Mouse (Mus musculus) CH12.LX (cell line): Measurements from ENCODE around the gene Rexo5. TPM values are rescaled to one million over a fixed set of nuclear protein-coding genes. Genes with fewer than 3 reads are reported as not detected.

Source experiments
- DNase-seq: peaks from one replicate; pipeline ENCODE4 v3.0.0-alpha.2; 2013; ENCODE audit errors: extremely low read depth
- H3K27ac ChIP-seq: 2 replicates; pipeline ENCODE4 v1.5.1; 2012; ENCODE audit warnings: low read depth, mild to moderate bottlenecking, control low read depth, moderate library complexity; ENCODE audit not compliant: insufficient read depth
- H3K27me3 ChIP-seq: replicated peaks from 2 replicates; pipeline ENCODE3; 2012; ENCODE audit warnings: inconsistent platforms
- H3K36me3 ChIP-seq, 2 experiments: replicated peaks in 1 of 2; 2 replicates each; pipeline versions ENCODE3 to v1.6.1; 2012; ENCODE audit warnings: inconsistent platforms in 1 of 2, low read length in 1 of 2, mild to moderate bottlenecking in 1 of 2, mixed read lengths in 1 of 2, moderate library complexity in 1 of 2; ENCODE audit not compliant: control insufficient read depth in 1 of 2, insufficient read depth in 1 of 2
- H3K4me1 ChIP-seq, 2 experiments: 2 replicates each; pipeline ENCODE4 v1.6.1; 2012; ENCODE audit warnings: inconsistent platforms in 1 of 2, moderate library complexity in 1 of 2; ENCODE audit not compliant: insufficient read depth in 2 of 2, control insufficient read depth in 1 of 2
- H3K4me2 ChIP-seq: 2 replicates; pipeline ENCODE4 v1.6.1; 2012; ENCODE audit warnings: low read depth, mild to moderate bottlenecking, control low read depth; ENCODE audit not compliant: poor library complexity, insufficient read depth, severe bottlenecking
- H3K4me3 ChIP-seq, 3 experiments: fragments of 150-350 bp in 1 of 3; sonication (generic) in 1 of 3; replicated peaks in 1 of 3; 2 replicates each; pipeline versions ENCODE3 to v1.5.1; 2011 to 2012; ENCODE audit warnings: low read depth in 2 of 3, low read length in 2 of 3, mild to moderate bottlenecking in 2 of 3, moderate library complexity in 2 of 3, control low read depth in 1 of 3, improper control_type of control experiment in 1 of 3, inconsistent platforms in 1 of 3, mixed read lengths in 1 of 3; ENCODE audit not compliant: poor library complexity in 1 of 3
- H3K79me2 ChIP-seq: replicated peaks from 2 replicates; pipeline ENCODE4 v1.6.1; 2012; ENCODE audit warnings: mild to moderate bottlenecking, moderate library complexity; ENCODE audit not compliant: control insufficient read depth, poor library complexity, insufficient read depth, severe bottlenecking; ENCODE audit errors: extremely low read depth
- H3K9ac ChIP-seq: 2 replicates; pipeline ENCODE4 v1.6.1; 2012; ENCODE audit warnings: low read depth, mild to moderate bottlenecking, control low read depth, moderate library complexity; ENCODE audit not compliant: insufficient read depth
- H3K9me3 ChIP-seq: replicated peaks from 2 replicates; pipeline ENCODE3; 2012; ENCODE audit warnings: low read length, inconsistent platforms, mixed read lengths
- BHLHE40 ChIP-seq: IDR thresholded peaks from 2 replicates; pipeline ENCODE4 v1.6.1; 2011; ENCODE audit warnings: mild to moderate bottlenecking, low read depth, low read length, improper control_type of control experiment
- CTCF ChIP-seq, 2 experiments: IDR thresholded peaks in 1 of 2; conservative IDR thresholded peaks in 1 of 2; 2 replicates each; pipeline ENCODE4 v1.5.1; 2011 to 2012; ENCODE audit warnings: low read depth in 2 of 2, low read length in 2 of 2, improper control_type of control experiment in 1 of 2, inconsistent platforms in 1 of 2, mild to moderate bottlenecking in 1 of 2, moderate library complexity in 1 of 2
- EP300 ChIP-seq: IDR thresholded peaks from 2 replicates; pipeline ENCODE4 v1.6.1; 2011; ENCODE audit warnings: low read length, improper control_type of control experiment
- ETS1 ChIP-seq: conservative IDR thresholded peaks from 2 replicates; pipeline ENCODE4 v1.6.1; 2012; ENCODE audit warnings: low read depth, mild to moderate bottlenecking, inconsistent platforms, low read length, improper control_type of control experiment, moderate library complexity
- GABPA ChIP-seq: IDR thresholded peaks from 2 replicates; pipeline ENCODE4 v1.6.1; 2012; ENCODE audit warnings: low read depth, low read length, improper control_type of control experiment, inconsistent platforms; ENCODE audit not compliant: insufficient replicate concordance
- HCFC1 ChIP-seq: IDR thresholded peaks from 2 replicates; pipeline ENCODE4 v1.6.1; 2012; ENCODE audit warnings: low read depth, mild to moderate bottlenecking, inconsistent platforms, low read length, improper control_type of control experiment
- IRF4 ChIP-seq: IDR thresholded peaks from 2 replicates; pipeline ENCODE4 v1.6.1; 2014; ENCODE audit warnings: low read depth, mild to moderate bottlenecking, inconsistent platforms, low read length, improper control_type of control experiment
- JUN ChIP-seq: IDR thresholded peaks from 2 replicates; pipeline ENCODE4 v1.6.1; 2011; ENCODE audit warnings: low read depth, mild to moderate bottlenecking, low read length, improper control_type of control experiment, moderate library complexity; ENCODE audit not compliant: insufficient read depth
- MAFK ChIP-seq: IDR thresholded peaks from 2 replicates; pipeline ENCODE4 v1.6.1; 2011; ENCODE audit warnings: low read length, improper control_type of control experiment; ENCODE audit not compliant: insufficient replicate concordance
- MEF2A ChIP-seq: IDR thresholded peaks from 2 replicates; pipeline ENCODE4 v1.6.1; 2014; ENCODE audit warnings: low read depth, mild to moderate bottlenecking, inconsistent platforms, low read length, improper control_type of control experiment, borderline replicate concordance
- MXI1 ChIP-seq: IDR thresholded peaks from 2 replicates; pipeline ENCODE4 v1.6.1; 2011; ENCODE audit warnings: mild to moderate bottlenecking, low read depth, low read length, improper control_type of control experiment
- MYC ChIP-seq: IDR thresholded peaks from 2 replicates; pipeline ENCODE4 v1.6.1; 2011; ENCODE audit warnings: low read depth, mild to moderate bottlenecking, improper control_type of control experiment, low read length
- PAX5 ChIP-seq: IDR thresholded peaks from 2 replicates; pipeline ENCODE4 v1.6.1; 2012; ENCODE audit warnings: low read length, inconsistent platforms, mixed read lengths
- POLR2A ChIP-seq: IDR thresholded peaks from 2 replicates; pipeline ENCODE4 v1.6.1; 2011; ENCODE audit warnings: low read depth, mild to moderate bottlenecking, improper control_type of control experiment, low read length
- POLR2AphosphoS2 ChIP-seq: IDR thresholded peaks from 2 replicates; pipeline ENCODE4 v1.6.1; 2011; ENCODE audit warnings: low read depth, low read length, improper control_type of control experiment
- RAD21 ChIP-seq: IDR thresholded peaks from 2 replicates; pipeline ENCODE4 v1.6.1; 2011; ENCODE audit warnings: low read depth, mild to moderate bottlenecking, low read length, improper control_type of control experiment, moderate library complexity
- RCOR1 ChIP-seq: conservative IDR thresholded peaks from 2 replicates; pipeline ENCODE4 v1.6.1; 2012; ENCODE audit warnings: low read depth, mild to moderate bottlenecking, inconsistent platforms, low read length, improper control_type of control experiment
- SIN3A ChIP-seq: IDR thresholded peaks from 2 replicates; pipeline ENCODE4 v1.6.1; 2012; ENCODE audit warnings: low read length, improper control_type of control experiment, inconsistent platforms
- SMC3 ChIP-seq: IDR thresholded peaks from 2 replicates; pipeline ENCODE4 v1.6.1; 2011; ENCODE audit warnings: low read depth, low read length, improper control_type of control experiment
- TBP ChIP-seq: conservative IDR thresholded peaks from 2 replicates; pipeline ENCODE4 v1.6.1; 2011; ENCODE audit warnings: low read depth, low read length, improper control_type of control experiment
- TCF12 ChIP-seq: IDR thresholded peaks from 2 replicates; pipeline ENCODE4 v1.6.1; 2014; ENCODE audit warnings: low read depth, mild to moderate bottlenecking, inconsistent platforms, low read length, improper control_type of control experiment
- UBTF ChIP-seq: IDR thresholded peaks from 2 replicates; pipeline ENCODE4 v1.6.1; 2012; ENCODE audit warnings: low read depth, mild to moderate bottlenecking, inconsistent platforms, low read length, improper control_type of control experiment, moderate library complexity
- ZC3H11A ChIP-seq: IDR thresholded peaks from 2 replicates; pipeline ENCODE4 v1.6.1; 2012; ENCODE audit warnings: low read depth, mild to moderate bottlenecking, inconsistent platforms, low read length, improper control_type of control experiment
- ZKSCAN1 ChIP-seq: IDR thresholded peaks from 2 replicates; pipeline ENCODE4 v1.6.1; 2012; ENCODE audit warnings: low read depth, inconsistent platforms, low read length, improper control_type of control experiment, borderline replicate concordance
- ZMIZ1 ChIP-seq: IDR thresholded peaks from 2 replicates; pipeline ENCODE4 v1.6.1; 2012; ENCODE audit warnings: low read depth, mild to moderate bottlenecking, inconsistent platforms, low read length, improper control_type of control experiment
- dilution Hi-C: fragments of 300-500 bp; cut with MboI; formaldehyde crosslinking; loops from 2 replicates; pipeline ENCODE4 v1.14.3; 2020; ENCODE audit warnings: low sequenced_read_pairs; ENCODE audit not compliant: extremely low pct_unique_long_range_greater_than_20kb, extremely low pct_ligation_motif_present
- in situ Hi-C: fragments of 300-500 bp; cut with MboI; formaldehyde crosslinking; loops from 3 replicates; pipeline ENCODE4 v1.14.3; 2019; ENCODE audit warnings: low sequenced_read_pairs, low pct_ligation_motif_present, low pct_unique_long_range_greater_than_20kb, mixed read lengths
- polyA plus RNA-seq: library from polyadenylated mRNA; unstranded; fragments of >175 nt; gene quantifications from 2 replicates; pipeline ENCODE4 v1.2.1, GENCODE M21; 2012; ENCODE audit warnings: low read depth; ENCODE audit not compliant: insufficient read length
- total RNA-seq, 2 experiments: library from RNA; depleted of rRNA; stranded (reverse); fragments of 300-350 nt in 1 of 2; fragments of >200 nt in 1 of 2; gene quantifications; 2 replicates each; pipeline ENCODE4 v1.2.3; 2012 to 2014

The Rexo5 gene
- total and polyA plus RNA-seq, 3 experiments: 11.0 to 15.5 (median 12.0) TPM

DNA sequence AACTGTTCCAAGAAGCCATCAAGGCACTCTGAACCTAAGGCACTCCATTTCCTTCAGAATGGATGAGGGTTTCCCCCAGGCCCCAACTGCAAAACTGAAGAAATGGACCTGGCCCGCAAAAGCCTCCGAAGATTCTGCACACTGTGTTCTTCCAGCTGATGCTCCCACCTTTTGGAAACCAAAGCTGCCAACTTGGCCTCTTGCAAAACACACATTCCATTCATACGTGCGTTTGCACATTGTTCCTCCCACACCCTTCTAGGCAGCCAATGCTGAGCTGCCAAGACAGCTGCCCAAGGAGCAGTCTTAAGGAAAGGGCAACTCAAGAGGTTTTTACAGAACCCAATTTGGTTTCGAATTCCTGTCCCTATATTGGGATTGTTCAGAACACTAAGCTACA is 56.9 kb downstream of the Rexo5 start:
- dilution Hi-C loops (no loop called here), in situ Hi-C loops (loop anchor here (25.0 kb wide), 1 partner anchor 212 kb away; no protein-coding TSS in a partner anchor)
- TF ChIP-seq TCF12 (no peak), TBP (no peak), GABPA (no peak), JUN (no peak), MXI1 (no peak), MAFK (no peak), IRF4 (no peak), MEF2A (no peak), CTCF (conservative IDR thresholded peaks at IDR 0.05 in 1 of 2, IDR thresholded peaks at IDR 0.05 in 1 of 2; ENCODE audit: low read depth in 2 of 2, low read length in 2 of 2) (no peak), ETS1 (no peak), ZMIZ1 (no peak), EP300 (no peak), BHLHE40 (no peak)
- no peaks in the 10 kb centered on the region for H3K27me3 ChIP-seq
- H3K36me3 ChIP-seq: peaks cover 4 to 67% of the 10 kb centered on the region in 2 experiments
- H3K4me2 ChIP-seq: no peak overlapping the region
- DNase-seq: no peak
- no peaks in the 10 kb centered on the region for H3K9me3 ChIP-seq
- H3K79me2 ChIP-seq: no peaks in the 10 kb centered on the region
- no peak overlapping the region for H3K27ac ChIP-seq
- no peak overlapping the region for H3K4me3 ChIP-seq
- H3K4me1 ChIP-seq: peaks cover 0 to 8% of the 10 kb centered on the region in 2 experiments; a peak in 1 of 4 replicates
- no peak overlapping the region for H3K9ac ChIP-seq

DNA sequence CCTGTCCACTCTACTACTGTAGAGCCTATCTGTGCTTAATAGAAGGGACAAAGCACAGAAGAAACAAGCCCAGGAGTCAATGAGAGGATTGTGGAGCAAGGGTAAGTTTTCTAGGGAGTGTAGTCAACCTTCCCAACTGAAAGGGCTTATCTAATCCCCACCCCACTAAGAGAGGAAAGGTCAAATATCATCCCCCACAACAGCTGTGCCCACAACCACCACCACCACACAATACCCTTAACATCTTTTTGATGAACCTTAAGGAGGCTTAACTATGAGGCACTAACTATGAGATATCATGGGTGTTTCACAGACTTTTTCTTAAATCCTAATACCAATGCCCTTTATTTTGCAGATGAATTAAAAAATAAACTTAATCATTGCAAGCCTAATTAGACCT is 58.7 kb downstream of the Rexo5 start:
- H3K36me3 ChIP-seq: peaks cover 1 to 69% of the 10 kb centered on the region in 2 experiments
- dilution Hi-C loops: no loop called here

More for the DNA sequence above, 58.7 kb downstream of the Rexo5 start:
- no peak for DNase-seq
- in situ Hi-C loops: loop anchor here (25.0 kb wide), 1 partner anchor 210 kb away; no protein-coding TSS in a partner anchor
- H3K9ac ChIP-seq: no peak overlapping the region
- no peak overlapping the region for H3K4me2 ChIP-seq
- H3K9me3 ChIP-seq: no peaks in the 10 kb centered on the region
- H3K79me2 ChIP-seq: no peaks in the 10 kb centered on the region
- no peaks in the 10 kb centered on the region for H3K27me3 ChIP-seq
- H3K27ac ChIP-seq: no peak overlapping the region
- TF ChIP-seq BHLHE40: no peak
- no peak for TF ChIP-seq ZC3H11A
- TF ChIP-seq SMC3: no peak
- TF ChIP-seq ETS1: no peak
- TF ChIP-seq HCFC1: no peak
- TF ChIP-seq POLR2AphosphoS2: no peak
- no peak for TF ChIP-seq PAX5
- no peak for TF ChIP-seq MYC
- TF ChIP-seq ZKSCAN1: no peak
- TF ChIP-seq RAD21: no peak
- no peak for TF ChIP-seq GABPA
- TF ChIP-seq SIN3A: no peak
- no peak for TF ChIP-seq ZMIZ1
- TF ChIP-seq IRF4: no peak
- TF ChIP-seq MAFK: no peak
- no peak for TF ChIP-seq POLR2A
- TF ChIP-seq TCF12: no peak
- no peak for TF ChIP-seq RCOR1
- no peak for TF ChIP-seq UBTF
- TF ChIP-seq EP300: no peak
- H3K4me3 ChIP-seq: no peak overlapping the region
- H3K4me1 ChIP-seq: peaks cover 5 to 21% of the 10 kb centered on the region in 2 experiments
